Mouse (Mus musculus) olfactory bulb, adult 2 months (tissue): ENCODE results near the gene Lypd6b. TPM values are rescaled to one million over a fixed set of nuclear protein-coding genes. Genes with fewer than 3 reads are reported as not detected.

Experiments
- H3K27ac ChIP-seq: fragments of 200-500 bp; 2 replicates; pipeline ENCODE4 v1.5.1; 2012; ENCODE audit warnings: low read depth, low read length; ENCODE audit not compliant: insufficient read depth
- H3K4me1 ChIP-seq: fragments of 200-500 bp; 2 replicates; pipeline ENCODE4 v1.6.1; 2012; ENCODE audit warnings: low read length; ENCODE audit not compliant: control insufficient read depth, insufficient read depth
- H3K4me3 ChIP-seq: fragments of 200-500 bp; 2 replicates; pipeline ENCODE4 v1.5.1; 2012; ENCODE audit warnings: mild to moderate bottlenecking, low read depth, low read length, moderate library complexity; ENCODE audit not compliant: insufficient read depth
- CTCF ChIP-seq: fragments of 200-500 bp; IDR thresholded peaks from 2 replicates; pipeline ENCODE4 v1.5.1; 2012; ENCODE audit warnings: low read depth, mild to moderate bottlenecking, low read length, moderate library complexity; ENCODE audit not compliant: insufficient read depth
- POLR2A ChIP-seq: fragments of 200-500 bp; IDR thresholded peaks from 2 replicates; pipeline ENCODE4 v1.6.1; 2012; ENCODE audit warnings: mild to moderate bottlenecking, low read depth, low read length, moderate library complexity; ENCODE audit not compliant: insufficient read depth
- WGBS: fragments of 180-500 bp; shearing (Covaris S2); methylation state at CpG from one replicate; pipeline ENCODE4 v1.1.7; 2018; 5-methylcytosine and 5-hydroxymethylcytosine counted together
- polyA plus RNA-seq: library from polyadenylated mRNA; stranded (reverse); fragments of >200 nt; gene quantifications from 2 replicates; pipeline ENCODE4 v1.2.4, GENCODE M21; 2012; ENCODE audit warnings: low replicate concordance; ENCODE audit not compliant: missing spikeins, insufficient read depth, insufficient read length

Gene Lypd6b
- polyA plus RNA-seq, 1 experiment, result not detected

GRCm38 (mm10) chr2:49997216-49997615 lies 209.7 kb downstream of the Lypd6b start:
- WGBS, result 88% methylated on average over 1 of the region's 1 CpGs
- Histone ChIP-seq H3K27ac (no peak overlapping the region), H3K4me3 (no peak overlapping the region), H3K4me1 (no peaks in the 10 kb centered on the region)
- TF ChIP-seq CTCF (no peak), POLR2A (no peak)

Other genes starting within 250 kb of the Lypd6b start
- gene Kif5c, start 168.4 kb upstream of the Lypd6b start, polyA plus RNA-seq, result not detected in 2 replicates